Mouse (Mus musculus) hindbrain, embryonic 13.5 days (tissue): ENCODE measurements around the gene Csrp1. TPM values are rescaled to one million over a fixed set of nuclear protein-coding genes. Genes with fewer than 3 reads are reported as not detected.

ENCODE experiments used
- ATAC-seq: fragments of 200-750 bp; cut with Nextera tagmentation; 2 replicates; pipeline ENCODE4 v1.8.0; 2017; ENCODE audit warnings: moderate TSS enrichment; ENCODE audit not compliant: low FRiP score
- H3K27ac ChIP-seq: fragments of 300-500 bp; sonication (generic); 2 replicates; pipeline ENCODE4 v1.5.1; 2015; ENCODE audit warnings: inconsistent platforms, mild to moderate bottlenecking, moderate library complexity
- H3K27me3 ChIP-seq: fragments of 300-500 bp; sonication (generic); 2 replicates; pipeline ENCODE4 v1.6.1; 2015; ENCODE audit warnings: mild to moderate bottlenecking, inconsistent platforms
- H3K36me3 ChIP-seq: fragments of 300-500 bp; sonication (generic); 2 replicates; pipeline ENCODE4 v1.6.1; 2015; ENCODE audit warnings: mild to moderate bottlenecking, inconsistent platforms
- H3K4me1 ChIP-seq: fragments of 300-500 bp; sonication (generic); replicated peaks from 2 replicates; pipeline ENCODE4 v1.6.1; 2015; ENCODE audit warnings: inconsistent platforms
- H3K4me2 ChIP-seq: fragments of 300-500 bp; sonication (generic); 2 replicates; pipeline ENCODE4 v1.6.1; 2015; ENCODE audit warnings: inconsistent platforms, mild to moderate bottlenecking, moderate library complexity
- H3K4me3 ChIP-seq: fragments of 300-500 bp; sonication (generic); 2 replicates; pipeline ENCODE4 v1.5.1; 2015; ENCODE audit warnings: mild to moderate bottlenecking, inconsistent platforms
- H3K9ac ChIP-seq: fragments of 300-500 bp; sonication (generic); 2 replicates; pipeline ENCODE4 v1.6.1; 2015; ENCODE audit warnings: mild to moderate bottlenecking, inconsistent platforms
- H3K9me3 ChIP-seq: fragments of 300-500 bp; sonication (generic); 2 replicates; pipeline ENCODE4 v1.6.1; 2016; ENCODE audit warnings: inconsistent platforms
- WGBS: fragments of 180-500 bp; shearing (Covaris S2); methylation state at CpG from one replicate; pipeline ENCODE4 v1.1.7; 2015; 5-methylcytosine and 5-hydroxymethylcytosine counted together
- polyA plus RNA-seq: library from polyadenylated mRNA; unstranded; fragments of >200 nt; fragmentation: Nextera tagmentation; extraction: Ambion mirVana; gene quantifications from 2 replicates; pipeline ENCODE4 v1.2.1, GENCODE M21; 2015

Gene Csrp1
- polyA plus RNA-seq, 1 experiment from 2014 or later: 22.9 TPM

GRCm38 (mm10) chr1:135787799-135788198, 67.9 kb downstream of the Csrp1 start:
- peaks cover 6% of the 10 kb centered on the region for H3K4me1 ChIP-seq
- H3K27ac ChIP-seq: no peak overlapping the region
- H3K36me3 ChIP-seq: no peaks in the 10 kb centered on the region
- 49% methylated on average over 3 of the region's 3 CpGs for WGBS
- no peaks in the 10 kb centered on the region for H3K9me3 ChIP-seq
- H3K9ac ChIP-seq: no peak overlapping the region
- no peak overlapping the region for H3K4me3 ChIP-seq
- no peak overlapping the region for H3K4me2 ChIP-seq
- peaks cover 16% of the 10 kb centered on the region; the same call in 1 of the 2 replicates for H3K27me3 ChIP-seq
- ATAC-seq: no peak

- WGBS: 44% methylated on average over 10 of the region's 10 CpGs
- no peak overlapping the region for H3K4me3 ChIP-seq
- H3K27ac ChIP-seq: no peak overlapping the region
- H3K4me1 ChIP-seq: peaks cover 4% of the 10 kb centered on the region
- H3K27me3 ChIP-seq: peaks cover 20% of the 10 kb centered on the region; the same call in 1 of the 2 replicates
- H3K9me3 ChIP-seq: no peaks in the 10 kb centered on the region
- 0 out of 2 replicates have a peak overlapping the region, but pooled peaks have one; percentile 3 for H3K4me2 ChIP-seq
- H3K36me3 ChIP-seq: no peaks in the 10 kb centered on the region
- no peak overlapping the region for H3K9ac ChIP-seq
- ATAC-seq: no peak
Measured at GRCm38 (mm10) chr1:135788708-135789107, 68.8 kb downstream of the Csrp1 start.

DNA sequence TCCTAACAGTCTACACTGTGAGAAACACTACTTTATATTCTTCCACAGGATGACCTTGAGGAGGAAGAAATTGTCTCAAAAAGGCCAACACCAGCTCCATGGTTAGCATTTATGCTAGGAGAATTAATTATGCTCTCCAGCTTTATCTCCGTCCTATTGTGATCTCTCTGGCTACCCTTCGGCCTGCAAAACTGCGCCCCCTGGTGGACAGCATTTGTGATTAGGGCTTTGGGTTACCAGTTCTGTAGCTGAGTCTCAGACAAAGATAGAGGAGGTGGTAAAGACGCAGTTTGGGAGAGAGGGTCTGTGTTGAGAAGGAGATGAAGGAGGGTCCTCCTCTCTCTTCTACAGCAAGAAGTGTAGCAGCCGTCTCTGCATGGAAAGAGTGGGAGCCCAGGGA, 70.0 kb downstream of the Csrp1 start:
- Histone ChIP-seq H3K9ac (no peak overlapping the region), H3K9me3 (no peaks in the 10 kb centered on the region)
- ATAC-seq: no peak

DNA sequence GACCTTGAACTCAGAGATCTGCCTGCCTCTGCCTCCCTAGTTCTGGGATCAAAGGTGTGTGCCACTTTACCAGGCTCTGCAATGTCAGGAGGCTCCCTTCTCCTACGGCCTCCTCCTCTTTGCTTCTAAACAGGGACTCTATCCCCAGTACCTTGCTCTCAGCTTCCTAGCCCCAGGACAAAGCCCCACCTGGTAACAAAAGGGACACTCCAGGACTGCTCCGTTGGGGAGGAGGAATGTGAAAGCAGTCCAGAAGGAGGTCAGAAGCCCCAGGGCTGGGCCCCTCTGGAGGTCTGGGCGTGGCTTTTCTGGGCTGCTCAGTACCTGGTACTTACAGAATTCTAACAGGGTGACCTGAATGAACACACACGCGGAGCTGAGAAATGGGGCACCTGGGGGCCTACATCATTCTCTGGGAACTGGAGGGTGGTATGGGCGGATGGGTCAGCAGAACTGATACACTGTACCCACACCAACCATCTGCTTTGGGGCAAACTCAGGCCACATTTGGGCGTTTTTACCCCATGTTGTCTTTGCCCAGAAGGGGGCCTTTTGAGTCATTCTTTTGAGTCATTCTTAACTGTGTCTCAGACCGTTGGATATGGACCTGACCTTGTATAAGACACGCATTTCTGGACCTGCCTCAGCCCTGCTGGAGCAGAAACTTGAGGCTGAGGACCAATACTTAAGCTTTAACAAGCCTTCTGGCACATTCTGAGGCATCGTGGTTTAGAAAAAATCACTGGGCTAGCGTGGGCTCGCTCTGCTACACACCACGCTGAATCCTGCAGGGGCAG, 72.5 kb downstream of the Csrp1 start:
- Histone ChIP-seq H3K4me2 (no peak overlapping the region), H3K27ac (no peak overlapping the region), H3K36me3 (no peaks in the 10 kb centered on the region), H3K27me3 (peaks cover 37% of the 10 kb centered on the region), H3K4me1 (peaks cover 18% of the 10 kb centered on the region), H3K9ac (no peak overlapping the region), H3K9me3 (no peaks in the 10 kb centered on the region), H3K4me3 (no peak overlapping the region)
- ATAC-seq: no peak
- WGBS: 62% methylated on average over 13 of the region's 13 CpGs

More for the DNA sequence above, 70.0 kb downstream of the Csrp1 start:
- Histone ChIP-seq H3K4me2 (no peak overlapping the region), H3K4me1 (peaks cover 14% of the 10 kb centered on the region), H3K27ac (no peak overlapping the region), H3K27me3 (peaks cover 31% of the 10 kb centered on the region), H3K36me3 (no peaks in the 10 kb centered on the region), H3K4me3 (no peak overlapping the region)
- WGBS: 9% methylated on average over 5 of the region's 5 CpGs

- Histone ChIP-seq H3K4me1 (peaks cover 18% of the 10 kb centered on the region), H3K4me3 (peak overlapping the region; percentile 15), H3K4me2 (peak overlapping the region; percentile 42), H3K9ac (peak overlapping the region; percentile 49; the same call in 1 of the 2 replicates), H3K27ac (no peak overlapping the region), H3K9me3 (no peaks in the 10 kb centered on the region), H3K36me3 (no peaks in the 10 kb centered on the region), H3K27me3 (peaks cover 37% of the 10 kb centered on the region)
- WGBS: 16% methylated on average over 27 of the region's 27 CpGs
- no peak for ATAC-seq
Measured at GRCm38 (mm10) chr1:135793370-135794215, 73.7 kb downstream of the Csrp1 start.

GRCm38 (mm10) chr1:135794216-135795134, 74.6 kb downstream of the Csrp1 start:
- ATAC-seq: no peak
- H3K4me2 ChIP-seq: peak overlapping the region; percentile 42; the same call in 1 of the 2 replicates
- H3K4me3 ChIP-seq: peak overlapping the region; percentile 15; the same call in 1 of the 2 replicates
- H3K9me3 ChIP-seq: no peaks in the 10 kb centered on the region
- H3K27me3 ChIP-seq: peaks cover 37% of the 10 kb centered on the region
- H3K4me1 ChIP-seq: peaks cover 18% of the 10 kb centered on the region
- 40% methylated on average over 20 of the region's 20 CpGs for WGBS
- no peaks in the 10 kb centered on the region for H3K36me3 ChIP-seq
- no peak overlapping the region for H3K27ac ChIP-seq
- no peak overlapping the region for H3K9ac ChIP-seq

- H3K27ac ChIP-seq: no peak overlapping the region
- 89% methylated on average over 1 of the region's 1 CpGs for WGBS
Measured at GRCm38 (mm10) chr1:135798492-135798891, 78.6 kb downstream of the Csrp1 start.

DNA sequence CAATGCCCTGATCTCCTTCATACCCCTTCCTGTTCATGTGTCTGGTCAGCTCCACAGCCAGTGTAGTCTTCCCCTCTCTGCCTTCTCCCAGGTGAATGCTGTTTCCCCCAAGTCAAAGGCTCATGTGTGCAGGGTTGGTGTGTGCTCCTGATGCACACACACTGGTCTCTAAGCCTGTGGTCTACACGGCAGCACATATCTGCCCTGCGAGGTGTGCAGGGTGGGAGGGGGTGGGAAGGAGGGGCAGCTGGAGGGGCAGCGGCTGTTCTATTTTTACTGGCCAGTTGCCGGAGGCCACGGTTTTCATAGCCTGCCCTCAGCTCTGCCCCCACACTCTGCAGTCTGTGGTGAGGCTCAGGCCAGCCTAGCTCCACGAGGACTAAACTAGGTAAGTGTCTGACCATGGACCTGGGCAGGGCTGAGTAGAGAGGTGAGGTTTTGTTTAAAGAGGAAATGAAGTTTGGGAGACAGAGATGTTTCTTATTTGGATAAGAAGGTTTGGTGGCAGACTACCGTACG, 79.3 kb downstream of the Csrp1 start:
- Histone ChIP-seq H3K4me1 (peaks cover 27% of the 10 kb centered on the region), H3K4me3 (no peak overlapping the region), H3K4me2 (no peak overlapping the region), H3K9ac (no peak overlapping the region), H3K9me3 (no peaks in the 10 kb centered on the region), H3K27me3 (peaks cover 23% of the 10 kb centered on the region; the same call in 1 of the 2 replicates), H3K36me3 (no peaks in the 10 kb centered on the region), H3K27ac (no peak overlapping the region)
- ATAC-seq: no peak
- 70% methylated on average over 8 of the region's 8 CpGs for WGBS

More at GRCm38 (mm10) chr1:135798492-135798891, 78.6 kb downstream of the Csrp1 start:
- Histone ChIP-seq H3K36me3 (no peaks in the 10 kb centered on the region), H3K9ac (no peak overlapping the region), H3K9me3 (no peaks in the 10 kb centered on the region), H3K27me3 (peaks cover 26% of the 10 kb centered on the region), H3K4me3 (no peak overlapping the region), H3K4me2 (no peak overlapping the region), H3K4me1 (peaks cover 33% of the 10 kb centered on the region)
- no peak for ATAC-seq

DNA sequence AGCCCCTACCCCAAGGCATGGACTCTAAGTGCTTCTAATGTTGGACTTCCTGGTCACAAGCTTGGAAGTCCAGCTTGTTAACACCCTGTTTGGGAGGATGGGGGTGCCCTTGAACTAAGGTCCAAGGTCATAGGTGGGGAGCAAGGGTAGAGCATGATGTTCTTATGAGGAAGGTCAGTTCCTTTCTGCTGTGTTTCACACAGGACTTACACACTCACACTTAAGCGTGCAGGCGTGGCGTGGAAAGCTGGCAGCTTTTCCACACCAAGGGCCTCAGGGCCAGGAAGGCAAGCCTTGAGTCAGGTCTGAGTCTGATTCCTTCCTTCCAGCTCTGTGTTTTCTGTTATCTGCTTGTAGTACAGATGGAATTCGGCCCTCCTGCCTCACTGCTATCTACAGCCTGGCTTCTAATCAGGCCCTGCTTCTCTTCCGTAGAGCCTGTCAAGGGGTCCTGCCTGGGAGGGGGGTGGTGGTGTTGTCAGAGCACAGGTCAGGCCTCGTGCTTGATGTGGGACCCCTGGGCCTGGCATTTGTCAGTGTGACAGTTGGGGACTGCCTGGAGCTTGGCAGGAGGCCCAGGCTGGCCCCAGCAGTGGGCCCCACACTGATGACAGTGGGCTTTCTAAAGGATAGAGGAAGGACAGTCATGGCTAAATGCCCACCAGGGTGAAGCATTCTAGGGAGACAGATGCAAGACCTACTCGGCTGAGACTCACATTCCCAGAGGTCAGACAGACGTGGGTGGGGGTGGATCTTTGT, 80.5 kb downstream of the Csrp1 start:
- no peak overlapping the region for H3K4me2 ChIP-seq
- no peak overlapping the region for H3K9ac ChIP-seq
- WGBS: 46% methylated on average over 8 of the region's 8 CpGs
- peaks cover 17% of the 10 kb centered on the region for H3K4me1 ChIP-seq
- H3K36me3 ChIP-seq: no peaks in the 10 kb centered on the region
- H3K4me3 ChIP-seq: no peak overlapping the region
- 0 out of 2 replicates have a peak, but pooled peaks cover 15% of the 10 kb centered on the region for H3K27me3 ChIP-seq
- 0 out of 2 replicates have a peak overlapping the region, but pooled peaks have one; percentile 12 for H3K27ac ChIP-seq
- peak; percentile 62; the same call in 1 of the 2 replicates for ATAC-seq
- H3K9me3 ChIP-seq: no peaks in the 10 kb centered on the region
